Mouse (Mus musculus): Measurements from ENCODE around the gene Syt7.

DNA sequence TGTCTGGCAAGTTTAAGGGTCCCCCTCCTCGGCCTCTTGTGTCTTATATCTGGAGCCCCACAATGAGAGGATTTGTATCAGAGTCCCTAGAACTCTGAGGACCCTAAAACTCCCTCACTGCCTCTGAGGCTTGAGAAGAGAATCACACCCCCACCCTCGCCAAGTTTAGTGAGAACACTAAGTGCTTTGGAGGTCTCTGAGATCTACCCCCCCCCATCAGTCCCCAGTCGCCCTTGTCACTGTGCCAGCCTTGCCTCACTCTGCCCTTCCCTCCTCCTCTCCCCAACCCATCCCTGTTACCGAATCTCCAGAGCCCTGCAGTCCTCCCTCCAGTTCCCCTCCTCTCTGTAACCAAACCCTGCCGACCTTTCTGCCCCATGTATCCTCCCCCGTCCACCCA lies 37.9 kb downstream of the Syt7 start:
- TF ChIP-seq POLR2A (IDR thresholded peaks at IDR 0.05; ENCODE audit: insufficient read depth, low read depth, low read length) (no peak), CTCF (IDR thresholded peaks at IDR 0.05; ENCODE audit: insufficient read depth, low read depth, low read length) (no peak)

Data from olfactory bulb, adult 2 months (tissue).